Mouse (Mus musculus) liver, embryonic 14.5 days (tissue): ENCODE data around the gene Lmx1b.

ENCODE experiments used
- CTCF ChIP-seq: IDR thresholded peaks from 2 replicates; pipeline ENCODE4 v1.5.1; 2016; ENCODE audit warnings: antibody characterized with exemption, low read depth, control low read depth
- EP300 ChIP-seq: IDR thresholded peaks from 2 replicates; pipeline ENCODE4 v1.6.1; 2016; ENCODE audit warnings: antibody characterized with exemption, low read depth

DNA sequence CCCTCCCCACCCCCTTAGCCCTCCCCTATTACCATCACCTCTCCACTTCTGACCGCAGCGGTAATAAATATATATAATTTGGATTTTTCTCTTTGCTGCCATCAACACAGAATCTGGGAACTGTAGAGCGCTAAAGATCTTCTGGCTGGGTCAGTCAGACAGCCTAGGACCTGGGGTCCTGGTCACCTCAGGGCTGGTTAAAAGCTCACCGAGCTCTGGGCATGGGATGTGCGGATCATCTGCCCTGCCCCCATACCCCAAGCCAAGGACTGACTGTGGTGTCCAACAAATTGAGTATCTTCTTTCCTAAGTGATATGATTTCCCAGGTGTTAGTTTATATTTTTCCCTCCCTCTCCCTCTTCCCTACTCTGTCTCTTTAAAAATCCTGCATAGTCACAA lies 6.4 kb downstream of the Lmx1b start:
- no peak for TF ChIP-seq CTCF
- TF ChIP-seq EP300, result no peak
